Mouse (Mus musculus) bone marrow, adult 2 months (tissue): ENCODE data around the gene Dact1.

ENCODE experiments used
- CTCF ChIP-seq: fragments of 200-500 bp; IDR thresholded peaks from 2 replicates; pipeline ENCODE4 v1.5.1; 2011; ENCODE audit warnings: low read length, control low read depth; ENCODE audit not compliant: control insufficient read depth, insufficient read depth
- POLR2A ChIP-seq: fragments of 200-500 bp; IDR thresholded peaks from 2 replicates; pipeline ENCODE4 v1.6.1; 2011; ENCODE audit warnings: low read depth, mild to moderate bottlenecking, control low read depth, low read length, borderline replicate concordance; ENCODE audit not compliant: control insufficient read depth

DNA sequence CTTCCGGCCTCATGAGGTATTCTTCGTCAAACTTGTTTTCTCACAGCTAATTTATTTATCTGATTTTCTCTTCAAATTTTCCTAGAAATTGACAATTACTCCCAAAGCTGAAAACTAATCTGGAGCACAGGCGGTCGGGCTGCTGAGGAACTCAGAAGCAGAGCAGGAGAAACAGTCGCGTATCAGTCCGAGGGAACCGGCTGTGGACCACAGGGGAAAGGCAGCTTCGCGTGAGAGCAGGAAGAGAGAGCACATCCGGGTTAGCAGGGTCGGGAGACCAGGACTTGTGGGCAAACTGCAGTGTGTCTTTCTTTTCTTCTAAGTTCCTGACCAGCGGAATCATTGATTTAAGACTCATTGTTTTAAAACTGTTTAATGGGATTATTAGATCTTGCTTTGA, 32.7 kb downstream of the Dact1 start:
- no peak for TF ChIP-seq POLR2A
- TF ChIP-seq CTCF: no peak
